Mouse (Mus musculus) adrenal gland, postnatal 14 days (tissue): ENCODE measurements around the gene Acot9. TPM values are rescaled to one million over a fixed set of nuclear protein-coding genes. Genes with fewer than 3 reads are reported as not detected.

Source experiments
- DNase-seq: peaks from one replicate; pipeline ENCODE4 v3.0.0; 2021; ENCODE audit warnings: mixed read lengths
- long read RNA-seq, 2 experiments: library from polyadenylated mRNA; stranded (forward); transcript quantifications; one replicate each; pipeline ENCODE4 v2.0.0; 2021
- total RNA-seq: library from RNA; stranded (reverse); gene quantifications from 2 replicates; pipeline ENCODE4 v1.2.3, GENCODE M21; 2021

Acot9 gene
- 50.9 and 53.6 TPM in 2 replicates for total RNA-seq
- long read RNA-seq, experiment 1, transcript Acot9-201 (15 exons, 1,752 nt), result major isoform, 71 of 79 reads
- long read RNA-seq, experiment 1, partial matches to known transcripts, result 1 of 79 reads
- long read RNA-seq, experiment 1, other reads (novel, unspliced or antisense), result 6 of 79 reads
- long read RNA-seq, experiment 2, transcript Acot9-201 (15 exons, 1,752 nt), result major isoform, 39 of 44 reads
- long read RNA-seq, experiment 2, partial matches to known transcripts, result 4 of 44 reads
- long read RNA-seq, experiment 2, other reads (novel, unspliced or antisense), result 1 of 44 reads

DNA sequence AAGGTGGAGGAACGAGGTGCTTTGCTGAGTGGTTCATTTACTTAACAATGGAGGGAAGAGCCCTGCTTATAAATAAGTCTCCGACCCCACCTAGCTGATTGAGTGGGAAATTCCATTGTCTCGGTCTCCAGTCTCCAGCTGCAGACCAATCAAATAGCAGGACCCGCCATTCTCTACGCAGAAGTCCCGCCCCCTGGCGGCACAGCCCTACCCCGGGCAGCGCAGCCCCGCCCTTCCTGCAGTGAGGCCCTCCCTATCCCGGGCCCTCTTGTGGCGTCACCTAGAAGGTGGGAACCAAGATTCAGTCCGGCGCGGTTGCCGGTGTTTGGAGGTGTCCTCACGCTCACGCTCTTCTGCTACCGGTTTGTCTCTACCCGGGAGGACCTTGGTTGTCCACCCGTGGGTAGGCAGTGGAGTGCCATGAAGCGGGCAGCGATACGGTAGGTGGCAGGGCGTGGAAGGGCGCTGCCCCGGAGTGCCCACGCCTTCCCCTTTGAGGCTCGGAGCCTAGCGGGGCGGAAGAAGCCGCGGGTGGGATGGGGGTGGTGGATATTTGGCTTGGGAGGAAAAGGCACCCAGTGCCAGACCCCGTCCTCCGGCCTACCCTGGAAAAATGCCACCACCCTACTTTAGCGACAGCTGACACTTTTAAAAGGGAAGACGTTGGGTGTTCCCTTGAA lies at the start of gene Acot9:
Gene Acot9 (plus strand): TSS at position 209 of the 680 bp plus-strand sequence.
- peak; percentile 94 for DNase-seq

DNA sequence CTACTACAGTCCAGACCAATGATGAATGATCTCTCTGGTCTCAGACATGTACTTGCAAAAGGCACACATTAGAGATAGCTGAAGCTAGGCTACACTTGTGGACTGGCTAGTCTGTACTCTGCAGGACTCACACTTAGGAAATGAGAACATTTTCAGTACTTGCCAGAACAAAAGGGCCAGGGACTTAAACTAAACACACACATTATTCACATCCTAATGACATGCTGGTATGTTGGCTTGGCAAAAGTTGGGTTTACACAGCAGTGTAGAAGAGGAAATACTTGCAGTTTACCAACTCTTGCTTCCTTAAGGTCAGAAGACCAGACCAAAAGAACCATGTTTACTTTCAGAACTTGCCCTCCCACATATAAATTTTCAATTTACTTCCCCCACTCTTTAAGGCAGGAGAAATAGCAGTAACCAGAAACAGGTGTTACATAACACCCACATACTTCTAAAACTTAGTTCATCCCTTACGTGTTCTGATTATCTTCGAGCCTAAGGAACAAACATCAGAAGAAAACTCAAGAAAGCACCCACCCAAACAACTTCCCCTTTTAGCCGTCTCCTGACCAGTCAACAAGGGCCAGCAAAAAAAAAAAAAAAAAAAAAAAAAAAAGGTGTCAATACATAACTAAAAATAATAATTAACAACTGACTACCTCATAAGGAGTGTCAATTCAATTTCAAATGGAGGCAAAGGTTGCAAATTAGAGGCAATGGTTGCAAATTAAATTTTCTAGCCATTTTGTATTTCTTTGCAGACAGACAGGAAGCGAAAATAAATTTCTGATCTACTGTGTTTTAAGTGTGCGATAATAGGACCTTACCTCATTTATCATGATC lies 47.7 kb upstream of the Acot9 start:
- DNase-seq, result no peak

DNA sequence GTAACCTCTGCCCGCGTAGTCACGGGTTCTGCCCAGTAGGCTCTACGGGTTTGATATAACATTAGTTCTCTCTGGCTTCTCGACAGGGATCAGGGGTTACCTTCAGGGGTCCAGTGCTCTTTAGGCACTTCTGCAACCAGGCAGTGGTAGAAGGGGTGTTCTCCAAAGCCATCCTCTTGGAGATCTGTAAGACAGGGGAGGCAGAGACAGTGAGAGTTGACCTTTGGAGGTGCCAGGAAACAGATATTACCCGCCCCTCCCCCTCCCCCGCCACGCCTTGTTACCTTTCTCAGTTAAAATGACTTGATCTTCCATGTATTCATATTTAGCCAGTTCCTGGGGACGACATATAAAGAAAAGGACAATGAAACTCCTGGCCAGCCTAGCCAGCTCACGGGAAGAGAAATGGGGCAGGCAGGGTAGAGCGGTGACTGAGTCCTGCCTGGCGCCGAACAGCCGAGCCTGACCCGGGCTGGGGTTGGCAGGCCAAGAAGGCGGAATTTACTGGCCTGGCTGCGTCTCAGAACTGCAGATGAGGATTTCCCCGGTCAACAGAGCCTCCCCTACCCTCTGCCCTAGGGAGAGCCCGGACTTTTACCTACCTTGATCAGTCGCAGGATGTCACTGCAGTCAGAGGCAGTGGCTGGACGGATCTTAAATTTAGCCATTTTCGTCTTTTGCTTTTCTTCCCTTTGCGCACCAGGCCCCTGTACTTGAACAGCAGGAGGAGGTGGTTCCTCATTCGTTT lies 46.6 kb upstream of the Acot9 start:
- DNase-seq, result peak; percentile 51

DNA sequence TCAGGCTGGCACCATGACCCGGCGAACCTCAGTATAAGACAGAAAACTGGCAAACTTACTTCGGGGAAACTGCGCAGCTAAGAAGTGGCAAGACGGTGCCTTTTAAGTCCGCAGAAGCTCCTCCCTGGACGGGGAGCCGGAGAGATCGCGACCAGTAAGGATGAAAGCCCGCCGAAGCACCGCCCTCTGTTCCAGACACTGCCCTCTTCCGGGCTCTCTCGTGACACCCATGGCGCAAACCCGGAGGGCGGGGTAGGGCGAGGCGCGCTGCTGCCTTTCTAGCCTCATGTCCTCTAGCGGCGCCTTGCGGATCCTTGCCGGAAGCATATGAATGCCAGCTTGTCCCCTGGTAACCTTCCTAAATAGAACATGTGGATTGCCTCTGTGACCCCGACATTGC lies 46.0 kb upstream of the Acot9 start, which contains the start of gene Sat1:
Gene Sat1 (minus strand): TSS at position 179 of the 400 bp plus-strand sequence.
- DNase-seq, result peak; percentile 94

DNA sequence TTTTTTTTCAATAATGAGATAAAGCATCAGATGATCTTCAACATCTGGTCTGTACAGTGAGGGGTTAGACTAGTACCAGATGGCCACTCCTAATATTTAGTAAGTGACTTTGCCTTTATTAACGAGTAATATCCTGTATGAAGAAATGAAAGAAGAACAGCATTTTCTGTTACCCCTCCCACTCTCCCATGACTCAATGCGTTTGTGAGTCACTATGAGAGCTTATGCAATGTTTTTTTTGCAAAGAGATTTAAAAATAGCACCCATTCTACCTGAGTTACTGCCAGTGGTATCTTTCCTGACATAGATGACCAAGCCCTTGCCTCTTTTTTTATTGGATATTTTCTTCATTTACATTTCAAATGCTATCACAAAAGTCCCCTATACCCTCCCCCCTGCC lies 44.0 kb upstream of the Acot9 start:
- DNase-seq, result no peak

DNA sequence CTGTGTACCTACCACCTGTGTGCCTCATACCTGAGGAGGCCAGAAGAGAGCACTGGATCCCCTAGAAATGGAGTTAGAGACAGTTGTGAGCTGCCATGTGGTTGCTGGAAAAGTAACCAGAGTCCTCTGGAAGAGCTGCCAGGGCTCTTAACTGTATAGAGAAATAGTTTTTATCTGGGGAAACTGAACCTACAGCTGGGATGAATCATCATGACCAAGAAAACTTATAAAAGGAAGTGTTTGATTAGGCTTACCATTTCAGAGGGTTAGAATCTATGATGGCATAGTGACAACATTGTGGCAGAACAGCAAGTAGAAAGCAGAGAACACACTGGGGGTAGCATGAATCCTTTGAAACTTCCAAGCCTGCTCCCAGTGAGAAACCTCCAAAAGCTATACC lies 5.4 kb upstream of the Acot9 start:
- no peak for DNase-seq

DNA sequence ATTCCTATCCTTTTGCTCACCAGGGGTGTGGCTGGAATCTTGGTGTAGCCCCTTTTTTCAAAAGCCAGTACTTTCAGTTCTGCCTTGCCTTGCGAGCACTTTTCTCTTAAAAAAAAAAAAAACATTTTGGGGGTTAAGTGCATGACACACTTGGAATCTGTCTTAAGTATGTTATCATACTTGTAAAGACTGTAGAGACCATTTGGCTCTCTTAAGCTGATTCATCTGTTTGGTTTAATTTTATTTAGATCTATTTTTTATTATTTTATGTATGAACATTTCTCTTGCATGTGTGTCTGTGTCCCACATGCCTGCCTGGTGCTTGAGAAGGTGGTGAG lies 641 bp downstream of the Acot9 start:
- no peak for DNase-seq

DNA sequence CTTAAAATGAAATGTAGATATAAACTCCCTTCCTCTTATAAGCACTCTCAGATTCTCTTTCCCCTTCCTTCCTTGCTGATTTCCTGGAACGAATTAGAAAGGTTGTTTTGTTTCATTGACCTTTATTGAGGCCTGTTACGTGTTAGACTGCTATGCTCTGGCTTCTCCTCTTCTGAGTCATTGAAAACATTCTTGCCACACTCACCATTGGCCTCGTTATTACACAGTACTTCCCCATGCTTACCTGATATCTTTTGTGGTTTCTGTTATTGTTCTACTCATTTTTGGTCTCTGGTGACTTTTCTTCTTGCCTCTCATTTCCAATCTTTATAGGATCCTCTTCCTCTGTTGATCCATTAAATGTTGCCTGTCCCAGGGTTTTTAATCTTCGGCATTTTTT lies 16.2 kb downstream of the Acot9 start:
- peak; percentile 5 for DNase-seq

DNA sequence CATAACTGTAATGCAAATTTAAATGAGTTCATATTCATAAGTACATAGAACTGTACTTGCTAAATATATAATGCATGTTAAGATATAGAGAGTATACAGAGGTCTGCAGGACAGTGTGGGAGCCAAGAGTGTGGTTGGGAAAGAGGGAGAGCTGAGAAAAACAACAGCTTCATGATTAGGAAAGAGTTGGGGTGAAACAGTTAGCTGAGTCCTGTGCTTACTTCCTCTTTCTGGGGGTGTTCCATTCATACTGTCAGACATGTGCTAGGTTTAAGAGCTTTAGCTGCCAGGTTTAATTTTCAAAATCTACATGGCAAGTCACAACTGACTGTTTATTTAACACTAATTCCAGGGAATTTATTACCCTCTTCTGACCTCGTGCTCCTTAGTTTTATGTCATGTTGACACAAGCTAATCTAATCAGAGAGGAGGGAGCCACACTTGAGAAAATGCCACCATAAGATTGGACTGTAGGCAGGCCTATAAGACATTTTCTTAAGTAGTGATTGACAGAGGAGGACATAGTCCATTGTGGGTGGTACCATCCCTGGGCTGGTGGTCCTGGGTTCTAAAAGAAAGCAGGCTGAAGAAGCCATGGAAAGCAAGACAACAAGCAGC lies 18.3 kb downstream of the Acot9 start:
- DNase-seq, result no peak

DNA sequence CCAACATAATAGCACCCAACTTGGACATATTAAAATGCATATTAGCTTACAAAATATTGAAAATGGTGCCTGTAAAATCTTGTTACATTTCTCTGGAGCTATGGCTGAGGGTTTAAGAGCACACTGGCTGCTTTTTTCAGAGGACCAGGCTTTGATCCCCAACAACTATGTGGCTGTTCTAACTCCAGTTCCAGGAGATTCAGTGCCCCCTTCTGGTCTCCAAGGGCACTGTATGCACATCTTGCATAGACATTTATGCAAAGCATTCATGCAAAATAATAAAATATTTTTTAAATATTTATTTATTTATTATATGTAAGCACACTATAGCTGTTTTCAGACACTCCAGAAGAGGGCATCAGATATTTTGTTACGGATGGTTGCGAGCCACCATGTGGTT lies 44.1 kb downstream of the Acot9 start:
- DNase-seq, result no peak

DNA sequence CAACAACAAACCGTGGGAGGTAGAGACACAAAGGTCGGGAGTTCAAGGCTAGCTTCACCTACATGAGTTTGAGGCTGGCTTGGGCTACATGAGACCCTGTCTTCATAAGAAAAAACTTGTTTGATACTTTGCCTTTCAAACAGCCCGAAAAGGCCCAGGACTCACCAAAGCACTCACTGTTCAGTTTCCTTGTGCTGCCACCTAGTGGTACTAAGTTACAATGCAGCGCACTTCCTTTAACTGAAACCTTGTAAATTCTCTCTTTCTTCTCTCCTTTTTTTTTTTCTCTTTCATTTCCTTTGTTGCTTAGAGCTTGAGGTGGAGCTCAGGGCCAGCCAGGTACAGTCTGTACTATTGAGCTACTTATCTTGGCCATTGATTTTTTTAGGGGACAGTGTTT lies 55.8 kb downstream of the Acot9 start:
- DNase-seq, result peak; percentile 24

DNA sequence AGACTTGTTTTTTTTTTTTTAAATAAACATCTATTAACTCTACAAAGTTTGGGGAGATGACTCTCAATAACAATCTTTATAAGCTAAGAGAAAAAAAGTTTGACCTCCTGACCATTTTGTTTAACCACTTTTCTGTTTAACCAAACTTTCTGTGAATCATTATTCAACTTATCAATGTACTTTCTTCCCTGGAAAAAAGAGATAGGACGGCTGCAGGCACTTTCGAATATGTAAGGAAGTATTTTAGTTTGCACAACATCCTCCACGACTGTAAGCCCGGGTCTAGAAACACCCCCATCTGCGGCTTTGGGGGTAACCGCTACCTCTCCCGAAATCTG lies 75.3 kb downstream of the Acot9 start:
- no peak for DNase-seq

DNA sequence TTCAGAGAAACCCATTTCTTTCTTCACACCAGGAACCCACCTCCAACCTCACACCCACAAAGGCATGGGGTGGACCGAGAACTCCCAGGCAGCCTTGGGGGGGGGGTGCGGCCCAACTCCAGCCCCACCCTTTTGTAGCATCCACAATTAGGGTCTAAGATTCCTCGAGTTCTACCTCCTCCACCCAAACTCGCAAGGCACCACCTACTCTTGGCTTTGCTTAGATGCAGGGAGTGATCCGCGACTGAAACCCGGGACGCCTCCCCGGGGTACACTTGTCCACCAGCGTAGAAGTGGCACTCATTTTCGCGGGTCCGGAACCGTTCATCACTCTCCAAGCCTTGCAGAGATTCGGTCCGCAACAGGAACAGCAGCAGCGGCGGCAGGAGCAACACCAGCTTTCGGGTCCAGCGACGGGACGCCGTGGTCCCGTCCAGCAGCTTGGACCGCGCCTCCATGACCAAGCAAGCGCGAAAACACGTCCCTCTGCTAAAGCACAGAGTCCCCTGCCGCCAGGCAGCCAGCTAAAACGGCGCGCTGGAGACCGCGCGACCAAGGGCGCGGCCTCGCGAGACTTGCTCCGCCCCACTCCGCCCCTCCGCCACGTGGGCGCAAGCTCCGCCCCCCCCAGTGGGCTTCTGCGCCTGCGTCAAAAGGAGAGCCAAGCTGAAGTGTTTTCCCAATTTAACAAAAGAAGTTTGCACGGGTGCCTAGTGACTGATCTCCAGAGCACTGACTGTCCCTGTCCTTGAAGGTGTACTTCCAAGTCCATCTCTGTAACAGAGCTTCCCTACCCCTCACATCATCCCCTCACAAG lies 75.9 kb downstream of the Acot9 start:
- DNase-seq, result peak; percentile 91

DNA sequence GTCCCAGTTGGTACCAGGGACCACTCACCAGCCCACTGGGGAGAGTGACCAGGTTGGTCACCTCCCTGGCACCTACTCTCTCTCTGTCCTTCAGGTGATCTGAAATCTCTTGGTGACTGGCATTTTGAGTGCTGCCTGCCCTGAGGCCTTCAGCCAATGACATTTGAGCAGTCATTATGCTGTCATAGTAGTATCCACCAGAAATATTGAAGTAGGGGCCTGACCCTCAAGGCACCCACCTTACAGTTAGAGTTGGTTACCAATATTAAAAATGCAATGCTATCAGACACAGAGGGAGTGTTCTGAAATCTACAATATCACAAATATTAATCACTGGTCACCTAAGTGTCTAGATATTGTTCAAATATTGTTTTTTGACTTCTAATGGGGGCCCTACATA lies 78.4 kb downstream of the Acot9 start, which contains the start of gene Prdx4:
Gene Prdx4 (minus strand): TSS at position 101 of the 400 bp plus-strand sequence.
- no peak for DNase-seq

DNA sequence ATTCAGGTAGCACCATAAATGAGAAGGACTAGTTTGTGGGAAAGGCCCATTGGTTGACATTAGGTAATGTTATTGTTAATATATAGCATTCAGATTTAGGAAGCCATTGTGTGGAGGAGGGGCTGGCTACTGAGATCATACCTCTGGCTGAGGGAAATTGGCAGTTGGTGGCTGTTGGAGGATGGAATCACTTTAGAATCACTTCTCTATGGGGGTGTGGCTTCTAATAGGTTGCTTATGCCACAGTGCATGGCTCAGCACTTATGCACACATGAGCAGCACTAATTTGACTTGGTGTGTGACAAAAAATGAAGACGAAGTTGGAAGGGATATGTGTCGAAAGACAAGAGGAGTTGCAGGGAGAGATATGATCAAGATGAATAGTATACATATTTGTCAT lies 84.0 kb downstream of the Acot9 start:
- no peak for DNase-seq

Other genes with a start within 250 kb of the Acot9 start
- gene Magea5, start 199.3 kb upstream of the Acot9 start, total RNA-seq, result not detected in 2 replicates
- not detected in 2 replicates for gene Magea1, start 172.7 kb upstream of the Acot9 start, total RNA-seq
- not detected in 2 replicates for gene Magea2, start 168.8 kb upstream of the Acot9 start, total RNA-seq
- not detected in 2 replicates for gene Cldn34b2, start 134.0 kb upstream of the Acot9 start, total RNA-seq
- gene Sat1, start 46.0 kb upstream of the Acot9 start, total RNA-seq, result 135 and 163 TPM in 2 replicates
- 47.3 and 67.1 TPM in 2 replicates for gene Prdx4, start 78.3 kb downstream of the Acot9 start, total RNA-seq